Mouse (Mus musculus) G1E (cell line): ENCODE data around the gene Cep350.

Source experiments
- CTCF ChIP-seq: IDR thresholded peaks from 2 replicates; pipeline ENCODE4 v1.5.1; 2012; ENCODE audit warnings: low read depth, low read length, inconsistent platforms, mixed read lengths
- GATA2 ChIP-seq: IDR thresholded peaks from 2 replicates; pipeline ENCODE4 v1.6.1; 2012; ENCODE audit warnings: low read depth, low read length, inconsistent platforms, borderline replicate concordance

GRCm38 (mm10) chr1:155901348-155901747 lies 71.7 kb downstream of the Cep350 start:
- no peak for TF ChIP-seq GATA2
- no peak for TF ChIP-seq CTCF
